Mouse (Mus musculus): ENCODE measurements around the gene Smim11. TPM values are rescaled to one million over a fixed set of nuclear protein-coding genes. Genes with fewer than 3 reads are reported as not detected.

The Smim11 gene
- polyA plus RNA-seq, 1 experiment, result 35.8 TPM

GRCm38 (mm10) chr16:92355982-92356381 lies 54.9 kb downstream of the Smim11 start:
- Histone ChIP-seq H3K4me3 (replicated peaks; ENCODE audit: insufficient read depth, low read depth, low read length) (no peak overlapping the region), H3K27ac (ENCODE audit: insufficient read depth, low read length) (no peak overlapping the region), H3K27me3 (ENCODE audit: control insufficient read depth, insufficient read depth, low read length) (no peaks in the 10 kb centered on the region), H3K4me1 (ENCODE audit: control insufficient read depth, insufficient read depth, low read length) (no peaks in the 10 kb centered on the region)
- WGBS, result 51% methylated on average over 11 of the region's 11 CpGs
- TF ChIP-seq POLR2A (IDR thresholded peaks at IDR 0.05; ENCODE audit: borderline replicate concordance, insufficient read depth, low read length) (no peak), CTCF (IDR thresholded peaks at IDR 0.05; ENCODE audit: borderline replicate concordance, insufficient read depth, low read depth, low read length) (no peak)
- DNase-seq, result no peak

DNA sequence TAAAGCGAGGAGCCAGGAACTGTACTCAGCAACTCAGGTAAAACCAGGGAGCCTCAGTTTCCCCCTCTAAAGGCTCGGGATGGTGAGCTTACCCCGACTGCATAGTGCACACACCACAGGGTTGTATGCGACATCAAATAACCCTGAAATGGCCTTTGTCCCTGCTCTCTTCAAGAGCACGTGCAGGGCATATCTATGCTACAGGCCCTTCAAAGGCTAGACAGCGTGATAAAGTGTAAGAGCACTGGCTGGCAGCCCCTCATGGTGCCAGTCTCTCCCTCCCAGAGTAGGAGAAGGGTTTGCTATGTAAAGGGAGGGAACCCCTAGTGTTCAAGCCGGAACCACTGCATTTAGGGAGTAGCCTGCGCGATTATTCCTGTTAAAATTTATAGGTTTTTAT lies 55.9 kb downstream of the Smim11 start:
- no peak for DNase-seq
- Histone ChIP-seq H3K4me1 (ENCODE audit: control insufficient read depth, insufficient read depth, low read length) (no peaks in the 10 kb centered on the region), H3K27me3 (ENCODE audit: control insufficient read depth, insufficient read depth, low read length) (no peaks in the 10 kb centered on the region), H3K27ac (ENCODE audit: insufficient read depth, low read length) (no peak overlapping the region), H3K4me3 (replicated peaks; ENCODE audit: insufficient read depth, low read depth, low read length) (no peak overlapping the region)
- TF ChIP-seq POLR2A (IDR thresholded peaks at IDR 0.05; ENCODE audit: borderline replicate concordance, insufficient read depth, low read length) (no peak), CTCF (IDR thresholded peaks at IDR 0.05; ENCODE audit: borderline replicate concordance, insufficient read depth, low read depth, low read length) (no peak)
- whole genome bisulfite sequencing, result 80% methylated on average over 9 of the region's 9 CpGs

DNA sequence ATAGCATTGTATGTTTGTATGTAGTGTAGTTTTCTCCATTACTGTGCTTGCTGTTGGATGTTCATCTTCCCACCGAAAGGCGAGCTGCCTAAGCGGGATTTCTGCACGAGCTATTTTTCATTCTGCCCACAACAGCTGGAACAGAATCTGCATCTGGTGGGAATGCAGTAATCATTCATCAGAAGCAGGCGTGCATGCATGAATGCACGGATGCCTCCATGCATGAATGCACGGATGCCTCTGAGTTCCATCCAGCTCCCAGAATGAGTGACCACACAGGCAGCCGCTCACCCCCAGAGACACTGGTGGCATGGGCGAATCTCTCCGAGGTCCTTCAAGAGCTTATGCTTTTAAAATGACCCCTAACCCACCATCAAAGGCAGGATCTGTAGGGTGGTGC lies 56.5 kb downstream of the Smim11 start:
- WGBS, result 46% methylated on average over 10 of the region's 10 CpGs
- DNase-seq, result no peak
- H3K4me3 ChIP-seq (replicated peaks; ENCODE audit: insufficient read depth, low read depth, low read length), result no peak overlapping the region
- no peak overlapping the region for H3K27ac ChIP-seq (ENCODE audit: insufficient read depth, low read length)
- H3K4me1 ChIP-seq (ENCODE audit: control insufficient read depth, insufficient read depth, low read length), result no peaks in the 10 kb centered on the region
- TF ChIP-seq POLR2A (IDR thresholded peaks at IDR 0.05; ENCODE audit: borderline replicate concordance, insufficient read depth, low read length) (no peak), CTCF (IDR thresholded peaks at IDR 0.05; ENCODE audit: borderline replicate concordance, insufficient read depth, low read depth, low read length) (no peak)
- H3K27me3 ChIP-seq (ENCODE audit: control insufficient read depth, insufficient read depth, low read length), result no peaks in the 10 kb centered on the region

DNA sequence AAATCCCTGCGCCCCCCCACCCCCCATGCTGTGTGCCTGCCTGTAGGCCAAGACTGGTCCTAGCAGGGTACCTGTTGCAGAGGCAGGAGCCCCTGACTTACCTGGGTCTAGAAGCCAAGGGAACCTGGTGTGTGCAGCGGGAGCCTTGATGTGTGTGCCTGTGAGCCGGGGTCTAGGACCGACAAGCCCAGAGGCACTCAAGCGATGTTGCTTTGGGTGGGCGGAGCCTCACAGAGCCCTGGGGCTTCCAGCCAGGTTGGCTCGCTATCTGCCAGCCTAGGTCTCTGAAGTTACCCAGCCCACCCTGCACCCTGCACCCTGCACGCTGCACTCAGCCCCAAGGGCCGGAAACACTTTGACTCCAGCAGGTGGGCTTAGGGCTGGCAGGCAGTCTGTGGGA lies 57.6 kb downstream of the Smim11 start:
- Histone ChIP-seq H3K4me3 (replicated peaks; ENCODE audit: insufficient read depth, low read depth, low read length) (no peak overlapping the region), H3K27ac (ENCODE audit: insufficient read depth, low read length) (no peak overlapping the region), H3K27me3 (ENCODE audit: control insufficient read depth, insufficient read depth, low read length) (no peaks in the 10 kb centered on the region), H3K4me1 (ENCODE audit: control insufficient read depth, insufficient read depth, low read length) (no peaks in the 10 kb centered on the region)
- no peak for DNase-seq
- TF ChIP-seq CTCF (IDR thresholded peaks at IDR 0.05; ENCODE audit: borderline replicate concordance, insufficient read depth, low read depth, low read length), result no peak
- TF ChIP-seq POLR2A (IDR thresholded peaks at IDR 0.05; ENCODE audit: borderline replicate concordance, insufficient read depth, low read length), result no peak
- 28% methylated on average over 9 of the region's 9 CpGs for WGBS

DNA sequence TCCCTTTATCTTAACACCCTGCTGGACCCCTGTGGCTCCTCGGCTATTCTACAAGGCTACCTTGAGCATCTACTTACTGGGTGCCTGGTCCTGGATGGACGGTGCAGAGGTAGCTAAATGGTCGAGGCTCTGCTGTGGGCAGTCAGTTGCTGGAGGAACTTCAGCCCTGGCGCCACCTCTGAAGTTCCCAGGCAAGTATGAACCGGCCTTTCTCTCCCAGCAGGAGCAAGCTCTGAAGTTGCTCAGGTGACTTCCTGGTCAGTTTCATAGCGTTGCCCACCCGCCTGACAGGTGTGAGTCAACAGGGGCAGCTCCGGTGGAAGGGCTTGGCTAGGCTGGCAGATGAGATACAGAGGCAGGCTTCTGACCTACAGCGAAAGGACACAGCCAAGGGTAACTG lies 58.1 kb downstream of the Smim11 start, which contains the start of gene Kcne1:
TSS of gene Kcne1 (minus strand) at position 240 of the 400 bp plus-strand sequence.
- H3K27ac ChIP-seq (ENCODE audit: insufficient read depth, low read length), result no peak within 1 kb of the TSS
- no peaks in the 10 kb centered on the region for H3K4me1 ChIP-seq (ENCODE audit: control insufficient read depth, insufficient read depth, low read length)
- no peak within 1 kb of the TSS for H3K4me3 ChIP-seq (replicated peaks; ENCODE audit: insufficient read depth, low read depth, low read length)
- 83% methylated on average over 9 of the region's 9 CpGs for WGBS
- TF ChIP-seq CTCF (IDR thresholded peaks at IDR 0.05; ENCODE audit: borderline replicate concordance, insufficient read depth, low read depth, low read length) (no peak), POLR2A (IDR thresholded peaks at IDR 0.05; ENCODE audit: borderline replicate concordance, insufficient read depth, low read length) (no peak)
- no peaks in the 10 kb centered on the region for H3K27me3 ChIP-seq (ENCODE audit: control insufficient read depth, insufficient read depth, low read length)
- no peak for DNase-seq

- Histone ChIP-seq H3K4me3 (replicated peaks; ENCODE audit: insufficient read depth, low read depth, low read length) (no peak overlapping the region), H3K4me1 (ENCODE audit: control insufficient read depth, insufficient read depth, low read length) (no peaks in the 10 kb centered on the region), H3K27me3 (ENCODE audit: control insufficient read depth, insufficient read depth, low read length) (no peaks in the 10 kb centered on the region), H3K27ac (ENCODE audit: insufficient read depth, low read length) (no peak overlapping the region)
- DNase-seq, result no peak
- WGBS, result 25% methylated on average over 7 of the region's 7 CpGs
- TF ChIP-seq CTCF (IDR thresholded peaks at IDR 0.05; ENCODE audit: borderline replicate concordance, insufficient read depth, low read depth, low read length) (no peak), POLR2A (IDR thresholded peaks at IDR 0.05; ENCODE audit: borderline replicate concordance, insufficient read depth, low read length) (no peak)
Observed at GRCm38 (mm10) chr16:92360711-92361110, 59.6 kb downstream of the Smim11 start.

Other genes with a start within 250 kb of the Smim11 start
- gene Mrps6, start 243.0 kb upstream of the Smim11 start, polyA plus RNA-seq (2012; rRNA removed), result 76.6 and 84.1 TPM in 2 replicates
- gene Gm49711, start 243.0 kb upstream of the Smim11 start, polyA plus RNA-seq (2012; rRNA removed), result 0.38 TPM in 2 replicates
- gene Slc5a3, start 243.0 kb upstream of the Smim11 start, polyA plus RNA-seq (2012; rRNA removed), result 7.3 and 8.3 TPM in 2 replicates
- 3.7 and 10.0 TPM in 2 replicates for gene Kcne2, start 8.9 kb upstream of the Smim11 start, polyA plus RNA-seq (2012; rRNA removed)
- not detected in 2 replicates for gene Fam243, start 20.2 kb downstream of the Smim11 start, polyA plus RNA-seq (2012; rRNA removed)
- gene Kcne1, start 58.2 kb downstream of the Smim11 start, polyA plus RNA-seq (2012; rRNA removed), result 0.08 TPM in 1 of 2 replicates, not detected in the other
- 32.1 and 35.8 TPM in 2 replicates for gene Rcan1, start 169.6 kb downstream of the Smim11 start, polyA plus RNA-seq (2012; rRNA removed)
- 7.9 and 14.7 TPM in 2 replicates for gene Clic6, start 184.4 kb downstream of the Smim11 start, polyA plus RNA-seq (2012; rRNA removed)